In the genomic region with DNA sequence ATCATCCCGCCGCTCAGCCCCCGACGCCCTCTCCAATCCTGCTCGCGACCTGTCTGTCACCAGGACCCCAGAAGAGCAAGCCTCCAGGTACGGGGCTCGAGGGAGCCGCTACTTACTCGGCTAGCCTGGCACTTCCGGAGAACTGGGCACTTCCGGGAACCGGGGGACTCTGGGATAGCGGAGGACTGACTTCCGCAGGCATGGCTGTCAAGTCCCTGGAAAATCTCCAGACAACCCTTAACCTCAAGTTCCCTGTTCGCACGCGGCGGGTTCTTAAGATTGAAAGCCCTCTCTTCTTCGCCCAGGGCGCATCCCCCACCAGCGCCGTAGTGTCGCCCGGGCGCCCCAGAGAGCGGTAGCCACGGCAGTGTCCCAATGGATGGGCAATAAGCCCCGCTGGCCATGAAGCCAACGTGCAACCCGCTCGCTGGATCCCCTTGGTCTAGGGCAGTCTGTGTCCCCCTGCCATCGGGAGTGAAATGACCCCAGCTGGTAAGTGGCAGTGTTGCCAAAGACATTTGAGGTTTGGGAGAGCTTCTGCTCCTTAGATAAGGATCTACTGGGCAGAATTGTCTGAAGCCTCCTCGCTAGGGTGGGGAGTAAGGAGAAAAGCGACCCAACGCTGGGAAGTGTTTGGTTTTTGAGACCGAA, we compare ENCODE assay signal across 1 mouse cellular context.
A peak's percentile ranks its signal among the peaks of the same experiment; 100 is the strongest.
TF ChIP-seq lines count a peak whose summit lies in the region.

A gene (minus strand): TSS at position 153 of the 651 bp plus-strand sequence.
A gene (plus strand): TSS at position 177 of the 651 bp plus-strand sequence.

TF ChIP-seq in CH12.LX, 34 proteins besides CTCF, POLR2A, EP300 and RAD21 (continued from another document):
- TF ChIP-seq SMC3 (IDR thresholded peaks at IDR 0.05; ENCODE audit: low read depth, low read length), result no peak
- TF ChIP-seq MEF2A (IDR thresholded peaks at IDR 0.05; ENCODE audit: borderline replicate concordance, low read depth, low read length), result 0 out of 2 replicates have a peak, but pooled peaks have one; percentile 28
- TF ChIP-seq UBTF (IDR thresholded peaks at IDR 0.05; ENCODE audit: low read depth, low read length), result peak; percentile 34; the same call in 1 of the 2 replicates
- no peak for TF ChIP-seq E2F4 (IDR thresholded peaks at IDR 0.05; ENCODE audit: insufficient replicate concordance, low read depth, low read length)
- TF ChIP-seq USF2 (conservative IDR thresholded peaks at IDR 0.05; ENCODE audit: low read depth, low read length), result no peak
- TF ChIP-seq NELFE (IDR thresholded peaks at IDR 0.05; ENCODE audit: low read depth, low read length), result peak; percentile 94
- peak; percentile 87 for TF ChIP-seq MAX (IDR thresholded peaks at IDR 0.05; ENCODE audit: low read length)
- peak; percentile 50 for TF ChIP-seq NRF1 (IDR thresholded peaks at IDR 0.05; ENCODE audit: low read depth, low read length)
- TF ChIP-seq HCFC1 (IDR thresholded peaks at IDR 0.05; ENCODE audit: low read depth, low read length), result peak; percentile 93
- TF ChIP-seq GABPA (IDR thresholded peaks at IDR 0.05; ENCODE audit: insufficient replicate concordance, low read depth, low read length), result peak; percentile 66; the same call in 1 of the 2 replicates
- no peak for TF ChIP-seq ZKSCAN1 (IDR thresholded peaks at IDR 0.05; ENCODE audit: borderline replicate concordance, low read depth, low read length)
- TF ChIP-seq MXI1 (IDR thresholded peaks at IDR 0.05; ENCODE audit: low read depth, low read length), result peak; percentile 99
- TF ChIP-seq ZC3H11A (IDR thresholded peaks at IDR 0.05; ENCODE audit: low read depth, low read length), result no peak
- TF ChIP-seq POLR2AphosphoS2 (IDR thresholded peaks at IDR 0.05; ENCODE audit: low read depth, low read length), result peak; percentile 93
- peak; percentile 100 for TF ChIP-seq SIN3A (IDR thresholded peaks at IDR 0.05; ENCODE audit: low read length)
- no peak for TF ChIP-seq JUN (IDR thresholded peaks at IDR 0.05; ENCODE audit: insufficient read depth, low read depth, low read length)
- TF ChIP-seq TBP (conservative IDR thresholded peaks at IDR 0.05; ENCODE audit: low read depth, low read length), result peak; percentile 85
- TF ChIP-seq MAZ (IDR thresholded peaks at IDR 0.05; ENCODE audit: low read depth, low read length), result peak; percentile 82; the same call in 1 of the 2 replicates
- TF ChIP-seq ZMIZ1 (IDR thresholded peaks at IDR 0.05; ENCODE audit: low read depth, low read length), result peak; percentile 92
- 0 out of 2 replicates have a peak, but pooled peaks have one; percentile 15 for TF ChIP-seq CHD2 (IDR thresholded peaks at IDR 0.05; ENCODE audit: low read length)
- TF ChIP-seq USF1 (IDR thresholded peaks at IDR 0.05; ENCODE audit: low read depth, low read length), result no peak
- TF ChIP-seq IRF4 (IDR thresholded peaks at IDR 0.05; ENCODE audit: low read depth, low read length), result peak; percentile 53
- TF ChIP-seq MAFK (IDR thresholded peaks at IDR 0.05; ENCODE audit: insufficient replicate concordance, low read length), result no peak; the same call in 1 of the 2 replicates
- peak; percentile 24; the same call in 1 of the 2 replicates for TF ChIP-seq BHLHE40 (IDR thresholded peaks at IDR 0.05; ENCODE audit: low read depth, low read length)
- peak; percentile 91 for TF ChIP-seq TCF12 (IDR thresholded peaks at IDR 0.05; ENCODE audit: low read depth, low read length)
- peak; percentile 53; the same call in 1 of the 2 replicates for TF ChIP-seq CHD1 (IDR thresholded peaks at IDR 0.05; ENCODE audit: low read depth, low read length)
- no peak for TF ChIP-seq ZNF384 (IDR thresholded peaks at IDR 0.05; ENCODE audit: low read depth, low read length)
- TF ChIP-seq ETS1 (conservative IDR thresholded peaks at IDR 0.05; ENCODE audit: low read depth, low read length), result no peak; the same call in none of the 2 replicates
